Mouse (Mus musculus) adrenal gland, postnatal 10 days (tissue): Measurements from ENCODE around the gene Mpp3. TPM values are rescaled to one million over a fixed set of nuclear protein-coding genes. Genes with fewer than 3 reads are reported as not detected.

Source experiments
- total RNA-seq, 2 experiments: library from RNA; stranded (reverse); gene quantifications; 2 replicates each; pipeline ENCODE4 v1.2.3; 2021

The Mpp3 gene
- total RNA-seq, 2 experiments from 2014 or later: 11.8 to 16.0 TPM

Other genes starting within 250 kb of the Mpp3 start
- gene Etv4, start 243.1 kb downstream of the Mpp3 start, total RNA-seq: 1 to 10 TPM; 3.2 to 3.9 TPM
- gene Meox1, start 134.1 kb downstream of the Mpp3 start, total RNA-seq: 10 to 100 TPM; 10.1 to 11.0 TPM
- 1 to 10 TPM in 1 of 2 experiments, not detected in 1; 3.0 TPM for gene Sost, start 61.4 kb downstream of the Mpp3 start, total RNA-seq
- gene Cfap97d1, start 44.2 kb downstream of the Mpp3 start, total RNA-seq: not detected
- 10 to 100 TPM; 93.3 to 96.3 TPM for gene Dusp3, start 41.4 kb downstream of the Mpp3 start, total RNA-seq
- gene Cd300lg, start 13.0 kb upstream of the Mpp3 start, total RNA-seq: 10 to 100 TPM; 44.1 to 53.0 TPM
- 10 to 100 TPM in 1 of 2 experiments, 1 to 10 TPM in 1; 8.7 to 10.3 TPM for gene Mpp2, start 60.1 kb upstream of the Mpp3 start, total RNA-seq
- gene Ppy, start 72.9 kb upstream of the Mpp3 start, total RNA-seq: not detected
- gene Pyy, start 79.4 kb upstream of the Mpp3 start, total RNA-seq: not detected
- gene Nags, start 117.1 kb upstream of the Mpp3 start, total RNA-seq: 1 to 10 TPM; 2.4 to 6.6 TPM
- 10 to 100 TPM; 13.9 to 14.8 TPM for gene Tmem101, start 127.9 kb upstream of the Mpp3 start, total RNA-seq
- gene Lsm12, start 156.8 kb upstream of the Mpp3 start, total RNA-seq: 10 to 100 TPM; 77.5 to 80.8 TPM
- 10 to 100 TPM; 72.3 to 74.7 TPM for gene G6pc3, start 161.2 kb upstream of the Mpp3 start, total RNA-seq
- 100 to 1,000 TPM in 1 of 2 experiments, 10 to 100 TPM in 1; 84.4 to 113 TPM for gene Hdac5, start 201.7 kb upstream of the Mpp3 start, total RNA-seq
- 1 to 10 TPM; 1.9 to 4.5 TPM for gene BC030867, start 220.4 kb upstream of the Mpp3 start, total RNA-seq
- gene Asb16, start 240.3 kb upstream of the Mpp3 start, total RNA-seq: 1 to 10 TPM; 1.1 to 2.6 TPM